Mouse (Mus musculus) cerebellum, postnatal 36 days (tissue): ENCODE measurements at regions not wholly inside any gene's neighbourhood (a gene's known extent, or its start where the extent isn't known, plus 50 kb on each side); places are given as distances from the start of the nearest gene placed in this dataset.

Experiments used
- DNase-seq, 2 experiments: peaks; one replicate each; pipeline ENCODE4 v3.0.0; 2021 to 2022; ENCODE audit warnings: mixed read lengths in 2 of 2

GRCm38 (mm10) chr2:103143985-103144384 lies 70.5 kb downstream of the Apip start:
- no peak for DNase-seq

- no peak for DNase-seq
Observed at GRCm38 (mm10) chr2:103144420-103144819, 70.9 kb downstream of the Apip start.

- no peak for DNase-seq
Observed at GRCm38 (mm10) chr2:103145058-103145457, 71.6 kb downstream of the Apip start.

- no peak for DNase-seq
Observed at GRCm38 (mm10) chr2:103146132-103146531, 72.7 kb downstream of the Apip start.

GRCm38 (mm10) chr2:103153261-103153660 lies 79.8 kb downstream of the Apip start:
- DNase-seq = no peak

GRCm38 (mm10) chr2:103167741-103168140 lies 94.3 kb downstream of the Apip start:
- peak in 1 of 2 experiments; percentile 9 for DNase-seq

- no peak for DNase-seq
Observed at GRCm38 (mm10) chr2:103168266-103168665, 94.8 kb downstream of the Apip start.

GRCm38 (mm10) chr2:103177361-103177760 lies 103.9 kb downstream of the Apip start:
- DNase-seq = peak in 1 of 2 experiments; percentile 3

- no peak for DNase-seq
Observed at GRCm38 (mm10) chr2:103180298-103180927, 106.9 kb downstream of the Apip start.

GRCm38 (mm10) chr2:103186751-103187260 lies 113.3 kb downstream of the Apip start:
- no peak for DNase-seq

- DNase-seq = no peak
Observed at GRCm38 (mm10) chr2:103192591-103192990, 110.5 kb downstream of the Ehf start.

- DNase-seq = no peak
Observed at GRCm38 (mm10) chr2:103200313-103200712, 102.8 kb downstream of the Ehf start.

GRCm38 (mm10) chr2:103205046-103205445 lies 98.0 kb downstream of the Ehf start:
- no peak for DNase-seq

- peak in 1 of 2 experiments; percentile 7 for DNase-seq
Observed at GRCm38 (mm10) chr2:103208370-103208769, 94.7 kb downstream of the Ehf start.

GRCm38 (mm10) chr2:103209056-103209455 lies 94.0 kb downstream of the Ehf start:
- no peak for DNase-seq

GRCm38 (mm10) chr2:103209512-103209981 lies 93.5 kb downstream of the Ehf start:
- no peak for DNase-seq

- DNase-seq = no peak
Observed at GRCm38 (mm10) chr2:103211179-103211578, 91.9 kb downstream of the Ehf start.
